Mouse (Mus musculus) CH12F3 (cell line): ENCODE results near the gene Card14.
"Not testable (repeated sequence)": the region's sequence is repeated elsewhere in the genome, so short reads cannot be mapped to it uniquely, and the experiment has no call there.

Experiments
- in situ Hi-C: fragments of 300-500 bp; cut with MboI; formaldehyde crosslinking; loops from 2 replicates; pipeline ENCODE4 v1.14.3; 2020; ENCODE audit warnings: low sequenced_read_pairs

The Card14 gene

GRCm38 (mm10) chr11:119354798-119355442 is 47.4 kb downstream of the Card14 start:
- in situ Hi-C loops = no loop called here

- in situ Hi-C loops = no loop called here
These were observed 48.1 kb downstream of the Card14 start, which contains the start of the genes Sgsh and Slc26a11 for GRCm38 (mm10) chr11:119355443-119356385. Sgsh (minus strand) TSS chr11:119355536. Slc26a11 (plus strand) TSS chr11:119355557.

DNA sequence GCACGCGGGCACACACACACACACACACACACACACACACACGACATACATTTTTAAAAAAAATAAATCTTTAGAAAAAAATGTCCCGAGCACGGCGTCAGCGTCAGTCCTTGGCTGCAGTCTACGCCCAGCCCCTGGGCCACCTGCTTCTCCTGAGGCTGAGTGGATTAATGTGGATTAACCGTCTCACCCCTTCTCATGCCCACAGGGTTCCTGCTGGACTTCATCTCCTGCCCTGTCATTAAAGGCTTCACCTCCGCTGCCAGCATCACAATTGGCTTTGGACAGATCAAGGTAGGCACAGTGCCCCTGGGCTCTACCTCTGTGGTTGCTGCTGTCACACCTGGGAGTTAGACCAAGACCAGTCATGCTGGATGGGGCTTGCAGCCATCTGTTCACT is 51.5 kb downstream of the Card14 start:
- in situ Hi-C loops = no loop called here

DNA sequence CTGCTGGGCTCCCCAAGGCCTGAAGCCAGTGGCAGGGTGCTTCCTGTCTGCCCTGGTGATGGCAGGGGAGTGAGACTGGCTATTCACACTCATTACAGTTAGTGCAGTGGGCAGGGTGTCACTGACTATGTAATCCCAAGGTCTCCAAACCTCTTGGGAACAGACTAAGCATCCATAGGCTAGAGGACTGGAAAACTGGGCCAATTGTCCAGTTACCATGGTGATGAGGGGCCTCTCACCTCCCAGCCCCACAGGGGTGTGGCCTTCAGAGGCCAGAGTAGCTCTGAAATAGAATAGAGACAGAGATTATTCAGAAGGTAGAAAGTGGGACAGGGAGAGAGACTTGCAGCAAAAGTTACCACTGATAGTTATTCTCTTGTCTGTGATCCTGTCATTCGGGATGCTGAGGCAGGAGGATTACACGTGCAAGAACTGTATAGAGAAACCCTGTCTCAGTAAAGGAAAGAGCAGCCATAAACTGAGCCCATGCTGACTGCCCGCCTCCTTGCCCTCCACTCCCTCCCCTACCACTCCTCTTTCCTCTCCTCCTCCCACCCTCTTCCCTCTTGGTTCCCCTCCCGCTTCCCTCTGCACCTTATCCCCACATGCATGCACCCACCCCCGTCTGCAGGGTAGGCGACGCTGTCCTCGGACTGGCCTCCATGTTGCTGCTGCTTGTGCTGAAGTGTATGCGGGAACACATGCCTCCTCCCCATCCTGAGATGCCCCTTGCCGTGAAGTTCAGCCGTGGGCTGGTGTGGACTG is 55.4 kb downstream of the Card14 start:
- in situ Hi-C loops = no loop called here

- in situ Hi-C loops = no loop called here
These were observed 56.1 kb downstream of the Card14 start for GRCm38 (mm10) chr11:119363534-119364145.

DNA sequence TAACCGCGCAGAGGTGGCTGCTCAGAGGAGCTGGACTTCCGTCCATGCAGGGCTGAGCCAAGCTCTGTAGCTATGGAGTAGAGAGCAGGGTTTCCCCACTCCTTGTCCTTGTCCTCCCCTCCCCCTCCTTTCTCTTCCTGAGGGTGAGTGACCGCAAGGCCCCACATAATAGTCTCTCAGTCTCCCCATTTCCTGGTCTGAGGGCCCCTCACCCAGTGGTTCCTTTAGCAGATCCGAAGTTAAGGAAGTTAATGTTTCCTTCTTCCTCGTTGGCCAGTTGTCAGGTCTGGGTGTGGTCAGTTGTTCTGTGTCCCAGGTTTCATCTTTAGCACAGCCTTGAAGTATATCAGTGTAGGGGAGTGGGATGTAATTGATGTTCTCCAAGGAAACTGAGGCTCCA is 67.9 kb downstream of the Card14 start:
- in situ Hi-C loops = no loop called here

DNA sequence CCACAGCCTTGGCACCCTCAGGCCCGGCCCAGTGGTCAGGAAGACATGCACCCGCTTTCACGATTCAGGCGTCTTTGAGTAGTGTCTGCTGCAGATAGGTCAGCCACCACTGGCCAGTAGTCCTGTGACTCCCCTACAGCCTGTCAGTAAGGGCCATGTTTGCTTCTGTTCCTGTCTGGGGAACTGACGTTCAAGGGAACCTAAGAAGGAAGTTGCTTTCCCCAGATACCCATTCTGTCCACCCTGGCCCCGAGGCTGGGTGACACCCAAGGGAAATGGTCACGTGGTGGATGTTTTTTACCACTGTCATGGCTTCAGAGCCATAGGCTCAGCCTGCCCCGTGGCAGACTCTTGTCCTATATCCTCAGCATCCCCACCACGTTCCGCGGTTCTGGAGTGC is 69.8 kb downstream of the Card14 start:
- in situ Hi-C loops = no loop called here

GRCm38 (mm10) chr11:119378551-119378950 is 71.0 kb downstream of the Card14 start:
- in situ Hi-C loops = no loop called here

DNA sequence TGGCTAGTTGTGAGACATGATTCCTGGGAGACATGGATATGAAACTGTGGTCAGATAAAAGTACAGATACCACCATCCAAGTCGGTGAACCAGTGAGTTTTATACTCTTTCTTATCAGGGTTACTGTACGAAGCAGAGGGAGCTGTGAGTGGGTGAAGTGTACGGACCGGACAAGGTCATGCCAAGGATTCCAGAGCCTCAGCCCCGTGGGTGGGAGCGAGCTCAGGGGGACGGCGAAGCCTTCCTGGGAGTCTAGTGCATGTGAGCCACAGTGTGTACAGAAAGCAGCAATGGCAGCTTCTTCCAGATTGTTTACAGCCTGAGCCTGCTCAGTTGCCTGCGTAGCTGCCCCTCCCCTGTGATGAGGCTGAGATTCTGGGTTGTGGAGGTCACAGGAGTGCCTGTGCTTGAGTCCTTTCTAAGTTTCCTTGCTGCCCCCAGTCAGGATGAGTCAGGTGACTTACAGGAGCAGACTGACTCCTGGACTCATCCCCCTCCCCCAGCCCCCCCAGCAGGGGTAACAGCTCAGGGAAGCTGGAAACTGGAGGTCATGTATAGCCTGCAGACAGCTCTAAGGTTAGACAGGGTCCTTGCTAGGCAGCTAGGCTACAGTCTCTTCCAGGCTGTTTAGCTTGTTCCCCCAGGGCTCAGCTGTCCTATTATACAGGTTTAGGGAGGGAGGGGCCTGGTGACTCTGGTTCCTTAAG is 74.2 kb downstream of the Card14 start:
- in situ Hi-C loops = no loop called here

DNA sequence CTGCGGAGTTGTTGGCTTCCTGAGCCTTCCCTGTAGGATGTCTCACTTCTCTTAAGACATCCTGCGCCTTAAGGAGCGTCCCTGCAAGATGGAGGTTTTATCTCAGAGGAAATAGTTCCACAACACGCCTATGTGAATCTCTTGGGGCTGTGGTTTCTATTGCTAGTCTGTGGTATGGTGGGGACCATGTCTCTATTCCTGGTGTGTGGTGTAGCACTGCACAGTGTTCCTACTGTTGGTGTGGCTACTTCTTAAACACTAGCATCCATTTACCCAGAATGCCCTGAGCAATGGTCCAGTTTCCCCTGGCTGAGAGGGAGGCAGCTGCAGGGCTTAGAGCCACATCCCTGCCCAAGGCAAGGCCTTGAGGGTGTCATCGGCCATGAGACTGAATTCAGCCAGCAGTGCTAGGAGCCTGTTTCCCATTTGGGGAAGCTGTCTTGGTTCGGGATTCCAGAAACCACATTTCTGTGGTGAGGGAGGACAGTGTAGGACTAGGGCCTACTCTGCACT is 74.8 kb downstream of the Card14 start:
- in situ Hi-C loops = no loop called here

GRCm38 (mm10) chr11:119384904-119385303 is 77.3 kb downstream of the Card14 start:
- in situ Hi-C loops = no loop called here

- in situ Hi-C loops = no loop called here
These were observed 78.7 kb downstream of the Card14 start for GRCm38 (mm10) chr11:119386306-119386705.

- in situ Hi-C loops = not testable (repeated sequence)
These were observed 79.7 kb downstream of the Card14 start for GRCm38 (mm10) chr11:119387273-119387672.

DNA sequence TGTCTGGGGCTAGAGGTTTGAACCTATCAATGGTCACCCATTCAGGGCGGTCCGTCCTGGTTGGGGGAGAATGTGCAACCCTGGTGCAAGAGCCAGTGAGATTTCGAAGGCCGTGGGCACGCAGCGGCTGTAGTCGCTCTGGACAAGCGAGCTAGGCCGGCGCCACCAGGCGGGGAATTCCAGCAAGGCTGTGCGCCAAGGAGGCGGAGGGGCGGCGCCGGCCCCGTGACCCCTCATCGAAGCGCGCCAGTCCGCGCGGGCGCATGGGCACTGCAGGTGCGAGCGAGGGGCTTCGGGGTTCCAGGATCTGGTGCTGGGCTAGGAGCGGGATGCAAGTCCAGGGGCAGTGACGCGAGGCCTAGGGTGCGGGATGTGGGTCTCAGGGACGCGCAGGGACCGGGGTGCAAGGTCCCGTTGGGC is 82.3 kb downstream of the Card14 start:
- in situ Hi-C loops = no loop called here

DNA sequence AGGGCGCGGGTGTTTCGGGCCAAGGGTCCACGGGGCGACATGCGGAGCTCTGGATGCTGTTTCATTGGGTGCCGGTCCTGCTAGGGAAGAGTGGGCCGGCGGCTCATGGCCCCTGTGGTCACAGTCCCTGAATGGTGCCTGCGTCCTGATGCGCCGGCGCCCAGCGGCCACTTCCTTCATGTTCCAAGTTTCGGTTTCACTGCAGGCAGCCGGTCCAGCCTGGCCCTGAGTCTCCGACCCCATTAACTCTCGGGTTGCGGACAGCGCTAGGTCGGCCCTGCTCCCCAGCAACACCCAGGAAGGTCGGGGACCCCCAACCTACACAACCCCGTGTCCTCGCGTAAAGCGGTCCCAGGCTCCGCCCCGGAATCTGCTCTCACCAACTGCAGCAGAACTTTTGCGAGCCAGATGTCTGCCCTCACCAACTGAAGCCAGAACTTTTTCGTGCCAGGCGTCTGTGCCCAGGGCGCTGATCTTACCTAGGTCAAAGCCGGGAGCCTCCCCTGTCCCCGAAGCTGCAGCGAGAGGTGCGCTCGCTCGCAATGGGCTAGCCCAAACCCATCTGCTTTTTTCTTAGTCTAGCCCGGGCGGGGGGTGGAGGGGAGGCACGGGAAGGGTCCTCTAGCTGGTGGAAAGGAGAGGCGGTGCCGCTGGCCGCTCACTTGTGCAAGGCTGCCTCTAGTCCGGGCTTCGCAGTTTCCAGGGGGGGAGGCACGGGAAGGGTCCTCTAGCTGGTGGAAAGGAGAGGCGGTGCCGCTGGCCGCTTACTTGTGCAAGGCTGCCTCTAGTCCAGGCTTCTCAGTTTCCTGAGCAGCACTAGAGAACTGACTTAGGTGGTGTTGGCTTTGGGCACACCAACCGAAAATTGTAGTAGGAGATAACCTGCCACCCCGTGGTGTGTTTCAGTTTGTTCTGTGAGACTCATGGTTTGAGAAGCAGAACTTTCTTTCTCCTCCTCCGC is 83.0 kb downstream of the Card14 start:
- in situ Hi-C loops = no loop called here

DNA sequence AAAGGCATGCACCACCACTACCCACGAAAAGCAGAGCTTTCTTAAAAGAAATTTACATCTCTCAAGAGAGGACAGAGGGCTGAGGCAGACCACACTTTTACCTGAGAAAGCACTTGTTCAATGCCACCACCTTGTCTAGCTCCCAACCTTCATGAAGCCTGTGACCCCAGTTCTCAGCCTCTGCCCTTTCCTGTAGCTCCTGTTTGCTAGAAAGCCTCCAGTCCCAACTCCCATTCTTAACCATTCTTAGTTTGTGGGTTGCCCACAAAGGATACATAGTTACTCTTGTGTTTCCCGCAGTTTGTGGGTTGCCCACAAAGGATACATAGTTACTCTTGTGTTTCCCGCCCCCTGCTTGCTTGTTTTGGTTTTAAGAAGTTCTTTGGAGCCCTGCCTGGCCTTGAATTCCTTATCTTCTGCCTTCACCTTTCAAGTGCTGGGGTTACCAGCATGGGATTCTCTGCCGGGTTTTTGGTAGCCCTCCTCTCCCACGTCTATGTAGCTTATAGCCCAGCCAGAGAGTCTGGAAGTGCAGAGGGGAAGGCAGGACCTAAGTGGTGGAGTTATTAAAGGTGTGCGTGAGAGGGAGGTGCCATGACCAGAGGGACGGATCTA is 83.9 kb downstream of the Card14 start:
- in situ Hi-C loops = no loop called here

GRCm38 (mm10) chr11:119392001-119392614 is 84.5 kb downstream of the Card14 start:
- in situ Hi-C loops = no loop called here
